Mouse (Mus musculus): ENCODE measurements at regions not wholly inside any gene's neighbourhood (a gene's known extent, or its start where the extent isn't known, plus 50 kb on each side); places are given as distances from the start of the nearest gene placed in this dataset.
A peak's percentile ranks its signal among the peaks of the same experiment; 100 is the strongest.

DNA sequence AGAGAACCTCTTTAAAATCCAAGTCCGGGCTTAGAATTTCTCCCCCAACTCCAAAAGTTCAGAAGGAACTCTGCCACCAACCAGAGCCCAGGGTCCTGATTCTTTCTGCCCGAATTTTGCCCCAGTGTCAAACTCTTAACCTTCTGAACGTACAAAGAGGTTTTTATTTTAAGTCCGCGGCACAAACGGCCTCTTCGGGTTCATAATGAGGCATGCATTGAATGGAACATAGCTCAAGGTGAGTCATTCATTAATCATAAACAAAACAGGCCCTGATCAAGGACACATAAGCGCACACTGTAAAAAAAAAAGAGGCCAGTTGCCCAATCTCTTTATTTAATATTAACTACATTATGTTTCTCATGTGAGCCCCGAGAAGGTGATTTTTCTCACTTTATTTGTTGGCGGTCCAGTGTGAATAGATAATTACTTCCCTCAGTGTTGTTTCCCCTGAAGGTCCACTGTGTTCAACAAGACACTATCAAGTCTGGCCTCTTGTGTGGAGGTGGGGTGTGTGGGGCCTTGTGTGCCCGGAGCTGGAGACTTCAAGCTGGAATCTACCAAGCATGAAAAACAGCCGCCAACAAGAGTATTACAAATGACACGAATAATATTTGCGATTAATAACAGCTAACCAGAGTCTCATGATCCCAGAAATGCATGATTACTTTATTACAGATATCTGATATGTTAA lies 241.1 kb upstream of the Sall1 start:
- DNase-seq (ENCODE audit: low spot score) (peak; percentile 50), ATAC-seq (replicated peaks; ENCODE audit: low FRiP score, low read depth) (peak; percentile 59; the same call in 1 of the 2 replicates)
- TF ChIP-seq CTCF (IDR thresholded peaks at IDR 0.05; ENCODE audit: low read depth): no peak
- Histone ChIP-seq H3K27ac (peak overlapping the region; percentile 77), H3K4me1 (replicated peaks; ENCODE audit: insufficient read depth, low read length) (peaks cover 11% of the 10 kb centered on the region; the same call in 1 of the 2 replicates), H3K9me3 (replicated peaks; ENCODE audit: low read length) (no peaks in the 10 kb centered on the region), H3K27me3 (ENCODE audit: insufficient read depth, low read length) (no peaks in the 10 kb centered on the region), H3K9ac (ENCODE audit: low read depth, low read length) (no peak overlapping the region), H3K36me3 (ENCODE audit: insufficient read depth, low read length) (no peaks in the 10 kb centered on the region), H3K4me2 (ENCODE audit: low read length) (no peak overlapping the region), H3K4me3 (replicated peaks; ENCODE audit: low read depth, low read length) (no peak overlapping the region)
- WGBS: 54% methylated on average over 14 of the region's 14 CpGs

DNA sequence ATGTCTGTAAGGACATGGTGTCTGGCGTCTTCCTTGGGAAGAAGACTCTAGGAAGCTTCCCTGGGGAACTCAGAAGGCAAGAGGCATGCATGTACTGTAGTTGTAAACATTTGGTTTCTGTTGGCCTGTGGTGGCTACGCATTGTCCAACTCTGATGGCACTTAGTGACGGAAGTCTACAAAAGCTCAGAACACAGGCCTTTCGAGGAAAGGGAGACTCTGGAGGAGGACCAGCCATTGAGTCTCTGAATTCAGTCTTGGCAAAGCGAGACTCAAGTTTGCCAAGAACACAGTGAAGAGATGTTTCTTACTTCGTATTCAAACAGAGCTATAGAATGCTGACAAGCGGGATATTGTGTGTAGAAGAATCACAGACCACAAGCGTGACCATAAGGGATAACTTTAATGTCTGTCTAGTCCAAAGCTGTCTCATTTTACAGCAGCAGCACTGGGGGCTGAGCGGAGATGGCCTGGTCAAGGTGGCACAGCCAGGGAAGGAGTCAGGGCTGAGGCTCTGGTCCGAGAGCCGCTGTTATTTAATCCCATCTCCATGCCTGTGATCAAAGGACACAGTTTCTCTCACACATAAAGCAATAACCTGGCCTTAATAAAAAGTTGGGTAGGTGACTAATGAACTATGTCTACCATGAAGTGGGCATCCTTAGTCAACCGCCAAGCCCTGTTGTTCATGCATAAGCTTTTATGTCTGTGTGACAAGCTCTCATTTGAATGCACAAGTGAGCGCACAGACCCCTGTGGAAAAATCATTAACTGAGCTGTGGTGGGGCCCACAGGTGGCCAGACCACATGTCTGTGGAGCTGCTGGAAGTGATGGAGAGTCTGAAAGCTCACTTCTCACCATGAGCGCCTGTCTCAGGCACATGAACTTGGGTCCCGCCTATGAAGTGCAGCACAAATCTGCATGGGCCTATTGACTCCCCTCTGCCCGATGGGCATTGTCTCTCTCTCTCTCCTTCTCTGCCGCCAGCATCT lies 239.4 kb upstream of the Sall1 start:
- H3K27me3 ChIP-seq (ENCODE audit: insufficient read depth, low read length): no peaks in the 10 kb centered on the region
- WGBS: 53% methylated on average over 17 of the region's 17 CpGs
- DNase-seq (ENCODE audit: low spot score) (peak; percentile 75), ATAC-seq (replicated peaks; ENCODE audit: low FRiP score, low read depth) (peak; percentile 81)
- H3K4me2 ChIP-seq (ENCODE audit: low read length): no peak overlapping the region
- H3K9ac ChIP-seq (ENCODE audit: low read depth, low read length): no peak overlapping the region
- no peak overlapping the region for H3K4me3 ChIP-seq (replicated peaks; ENCODE audit: low read depth, low read length)
- no peaks in the 10 kb centered on the region for H3K36me3 ChIP-seq (ENCODE audit: insufficient read depth, low read length)
- H3K4me1 ChIP-seq (replicated peaks; ENCODE audit: insufficient read depth, low read length): peaks cover 8% of the 10 kb centered on the region; the same call in 1 of the 2 replicates
- H3K27ac ChIP-seq: peak overlapping the region; percentile 36; the same call in 1 of the 2 replicates
- no peak for TF ChIP-seq CTCF (IDR thresholded peaks at IDR 0.05; ENCODE audit: low read depth)
- H3K9me3 ChIP-seq (replicated peaks; ENCODE audit: low read length): no peaks in the 10 kb centered on the region

DNA sequence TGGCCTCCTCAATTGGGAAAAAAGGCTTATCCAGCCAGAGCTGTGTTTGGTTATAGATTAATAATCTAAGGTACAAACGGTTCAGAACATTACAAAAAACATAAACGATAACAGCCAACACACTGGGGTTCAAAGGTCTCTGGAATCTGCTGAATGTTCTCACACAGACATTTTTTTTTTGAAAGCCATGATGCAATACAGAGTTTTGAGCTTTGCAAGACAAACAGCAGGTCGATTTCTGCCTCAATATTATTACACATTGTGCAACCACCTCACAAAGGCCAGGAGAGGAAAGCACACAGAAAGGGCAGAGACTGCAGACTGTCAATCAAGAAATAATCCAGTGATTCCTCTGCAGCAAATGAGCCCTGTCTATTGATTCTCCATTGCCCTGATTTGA lies 235.9 kb upstream of the Sall1 start:
- no peaks in the 10 kb centered on the region for H3K27me3 ChIP-seq (ENCODE audit: insufficient read depth, low read length)
- ATAC-seq (replicated peaks; ENCODE audit: low FRiP score, low read depth): no peak
- no peak overlapping the region for H3K4me3 ChIP-seq (replicated peaks; ENCODE audit: low read depth, low read length)
- no peak for TF ChIP-seq CTCF (IDR thresholded peaks at IDR 0.05; ENCODE audit: low read depth)
- H3K9me3 ChIP-seq (replicated peaks; ENCODE audit: low read length): no peaks in the 10 kb centered on the region
- no peak overlapping the region for H3K4me2 ChIP-seq (ENCODE audit: low read length)
- H3K4me1 ChIP-seq (replicated peaks; ENCODE audit: insufficient read depth, low read length): 0 out of 2 replicates have a peak, but pooled peaks cover 6% of the 10 kb centered on the region
- no peaks in the 10 kb centered on the region for H3K36me3 ChIP-seq (ENCODE audit: insufficient read depth, low read length)
- WGBS: 62% methylated on average over 3 of the region's 3 CpGs
- DNase-seq (ENCODE audit: low spot score): no peak
- no peak overlapping the region for H3K27ac ChIP-seq
- H3K9ac ChIP-seq (ENCODE audit: low read depth, low read length): no peak overlapping the region

- Histone ChIP-seq H3K27ac (no peak overlapping the region), H3K4me2 (ENCODE audit: low read length) (no peak overlapping the region), H3K4me3 (replicated peaks; ENCODE audit: low read depth, low read length) (no peak overlapping the region), H3K9me3 (replicated peaks; ENCODE audit: low read length) (no peaks in the 10 kb centered on the region), H3K9ac (ENCODE audit: low read depth, low read length) (no peak overlapping the region), H3K4me1 (replicated peaks; ENCODE audit: insufficient read depth, low read length) (0 out of 2 replicates have a peak, but pooled peaks cover 6% of the 10 kb centered on the region), H3K36me3 (ENCODE audit: insufficient read depth, low read length) (no peaks in the 10 kb centered on the region), H3K27me3 (ENCODE audit: insufficient read depth, low read length) (no peaks in the 10 kb centered on the region)
- 90% methylated on average over 6 of the region's 6 CpGs for WGBS
- ATAC-seq (replicated peaks; ENCODE audit: low FRiP score, low read depth) (no peak), DNase-seq (ENCODE audit: low spot score) (no peak)
- TF ChIP-seq CTCF (IDR thresholded peaks at IDR 0.05; ENCODE audit: low read depth): no peak
These were observed 235.2 kb upstream of the Sall1 start for GRCm38 (mm10) chr8:89279142-89279541.

DNA sequence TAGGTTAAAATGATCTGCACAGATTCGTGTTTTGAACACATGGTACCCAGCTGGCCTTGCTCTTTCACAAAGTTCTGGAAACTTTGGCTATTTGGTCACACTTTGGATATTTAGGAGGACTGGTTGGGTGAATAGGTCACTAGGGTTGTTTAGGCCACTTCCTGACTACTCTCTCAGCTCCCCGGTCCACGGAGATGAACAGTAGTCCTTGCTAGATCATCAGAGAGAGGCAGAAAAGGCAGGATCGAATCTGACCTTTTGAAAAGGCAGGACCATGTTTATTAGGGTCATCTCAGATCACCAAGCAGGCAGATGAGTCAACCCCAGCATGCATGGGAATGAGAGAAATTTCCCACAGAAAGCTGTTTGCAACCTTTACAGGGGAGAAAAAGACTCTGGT lies 229.3 kb upstream of the Sall1 start:
- DNase-seq (ENCODE audit: low spot score) (no peak), ATAC-seq (replicated peaks; ENCODE audit: low FRiP score, low read depth) (no peak)
- 50% methylated on average over 4 of the region's 4 CpGs for WGBS
- Histone ChIP-seq H3K27ac (no peak overlapping the region), H3K27me3 (ENCODE audit: insufficient read depth, low read length) (no peaks in the 10 kb centered on the region), H3K36me3 (ENCODE audit: insufficient read depth, low read length) (no peaks in the 10 kb centered on the region), H3K4me2 (ENCODE audit: low read length) (no peak overlapping the region), H3K9ac (ENCODE audit: low read depth, low read length) (no peak overlapping the region), H3K4me3 (replicated peaks; ENCODE audit: low read depth, low read length) (no peak overlapping the region), H3K4me1 (replicated peaks; ENCODE audit: insufficient read depth, low read length) (peaks cover 4% of the 10 kb centered on the region; the same call in 1 of the 2 replicates), H3K9me3 (replicated peaks; ENCODE audit: low read length) (no peaks in the 10 kb centered on the region)
- no peak for TF ChIP-seq CTCF (IDR thresholded peaks at IDR 0.05; ENCODE audit: low read depth)

DNA sequence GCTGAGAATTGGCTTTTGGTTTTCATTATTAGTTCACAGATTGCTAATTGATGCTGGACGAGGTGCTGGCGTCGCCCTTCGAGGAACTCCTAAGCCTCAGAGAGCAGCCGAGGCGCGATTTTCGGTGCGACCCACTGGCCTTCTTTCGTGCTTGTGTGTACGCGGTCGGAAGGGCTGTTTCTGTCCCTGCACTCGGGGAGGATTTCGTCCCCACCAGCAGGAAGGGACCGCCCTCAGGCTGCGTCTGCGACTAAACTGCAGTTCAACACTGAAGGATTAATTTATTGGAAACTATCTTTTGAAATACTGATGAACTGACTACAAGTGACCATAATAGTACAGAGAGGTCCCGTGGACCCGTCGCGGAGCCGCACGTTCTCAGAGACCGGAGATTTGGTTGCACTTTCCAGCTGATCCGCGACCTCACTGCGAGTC lies 228.4 kb upstream of the Sall1 start:
- 2% methylated on average over 28 of the region's 28 CpGs for WGBS
- 0 out of 2 replicates have a peak, but pooled peaks have one; percentile 13 for ATAC-seq (replicated peaks; ENCODE audit: low FRiP score, low read depth)

More for the DNA sequence above, 228.4 kb upstream of the Sall1 start:
- no peak; the same call in 1 of the 2 replicates for TF ChIP-seq CTCF (IDR thresholded peaks at IDR 0.05; ENCODE audit: low read depth)
- Histone ChIP-seq H3K4me3 (replicated peaks; ENCODE audit: low read depth, low read length) (peak overlapping the region; percentile 27; the same call in 1 of the 2 replicates), H3K4me1 (replicated peaks; ENCODE audit: insufficient read depth, low read length) (peaks cover 4% of the 10 kb centered on the region; the same call in 1 of the 2 replicates), H3K4me2 (ENCODE audit: low read length) (peak overlapping the region; percentile 57), H3K9ac (ENCODE audit: low read depth, low read length) (0 out of 2 replicates have a peak overlapping the region, but pooled peaks have one; percentile 37), H3K27me3 (ENCODE audit: insufficient read depth, low read length) (no peaks in the 10 kb centered on the region), H3K27ac (0 out of 2 replicates have a peak overlapping the region, but pooled peaks have one; percentile 51), H3K9me3 (replicated peaks; ENCODE audit: low read length) (no peaks in the 10 kb centered on the region), H3K36me3 (ENCODE audit: insufficient read depth, low read length) (no peaks in the 10 kb centered on the region)
- DNase-seq (ENCODE audit: low spot score): peak; percentile 50

Data from kidney, postnatal 0 days (tissue).